Mouse (Mus musculus): ENCODE measurements around the gene Brpf1. TPM values are rescaled to one million over a fixed set of nuclear protein-coding genes. Genes with fewer than 3 reads are reported as not detected.

The Brpf1 gene
- total RNA-seq, 2 experiments from 2014 or later, result 28.3 to 28.6 TPM

- no peak for DNase-seq (ENCODE audit: low spot score in 2 of 2)
These were observed 44.7 kb downstream of the Brpf1 start for GRCm38 (mm10) chr6:113351653-113352052.

- no peak for DNase-seq (ENCODE audit: low spot score in 2 of 2)
These were observed 45.9 kb downstream of the Brpf1 start for GRCm38 (mm10) chr6:113352820-113353219.

DNA sequence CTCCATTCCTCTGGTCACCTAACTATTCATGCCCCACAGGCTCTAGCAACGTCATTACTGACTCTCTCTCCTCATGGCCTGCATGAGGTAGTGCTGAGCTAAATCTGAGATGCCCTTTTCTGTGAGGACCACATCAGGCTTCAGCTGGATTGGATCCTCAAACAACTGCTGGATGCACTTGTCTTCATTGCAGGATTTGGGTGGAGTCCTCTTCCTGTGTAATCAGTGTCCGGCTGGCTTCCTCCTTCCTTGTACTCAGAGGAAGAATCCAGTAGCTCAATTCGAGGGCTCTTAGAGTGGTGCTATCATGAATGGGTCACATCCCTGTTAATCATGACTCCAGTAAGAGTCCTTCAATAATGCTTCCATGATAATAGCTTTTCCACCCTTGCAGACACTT, 46.8 kb downstream of the Brpf1 start:
- no peak for DNase-seq (ENCODE audit: low spot score in 2 of 2)

DNA sequence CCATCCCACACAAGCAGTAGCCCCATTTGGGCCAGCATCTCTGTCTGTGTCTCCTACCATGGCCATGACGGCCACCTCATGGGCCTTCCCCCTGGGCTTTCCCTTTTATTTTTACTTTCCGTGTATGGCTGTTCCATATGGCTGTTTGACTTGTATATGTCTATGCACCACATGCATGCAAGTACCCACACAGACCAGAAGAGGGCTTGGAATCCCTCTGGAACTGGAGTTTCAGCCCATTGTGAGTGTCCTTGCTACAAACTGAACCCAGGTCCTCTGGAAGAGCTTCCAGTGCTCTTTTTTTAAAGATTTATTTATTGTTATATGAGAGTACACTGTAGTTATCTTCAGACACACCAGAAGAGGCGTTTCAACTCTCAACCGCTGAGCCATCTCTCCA, 54.5 kb downstream of the Brpf1 start:
- DNase-seq (ENCODE audit: low spot score in 2 of 2), result no peak

- DNase-seq (ENCODE audit: low spot score in 2 of 2), result no peak
These were observed 55.3 kb downstream of the Brpf1 start for GRCm38 (mm10) chr6:113362241-113362640.

GRCm38 (mm10) chr6:113364518-113365135, 57.7 kb downstream of the Brpf1 start:
- no peak for DNase-seq (ENCODE audit: low spot score in 2 of 2)

- DNase-seq (ENCODE audit: low spot score in 2 of 2), result no peak
These were observed 59.7 kb downstream of the Brpf1 start for GRCm38 (mm10) chr6:113366639-113367038.

GRCm38 (mm10) chr6:113367574-113367973, 60.6 kb downstream of the Brpf1 start:
- DNase-seq (ENCODE audit: low spot score in 2 of 2), result no peak

- no peak for DNase-seq (ENCODE audit: low spot score in 2 of 2)
These were observed 61.2 kb downstream of the Brpf1 start for GRCm38 (mm10) chr6:113368124-113368523.

- no peak for DNase-seq (ENCODE audit: low spot score in 2 of 2)
These were observed 61.6 kb downstream of the Brpf1 start for GRCm38 (mm10) chr6:113368577-113368976.

DNA sequence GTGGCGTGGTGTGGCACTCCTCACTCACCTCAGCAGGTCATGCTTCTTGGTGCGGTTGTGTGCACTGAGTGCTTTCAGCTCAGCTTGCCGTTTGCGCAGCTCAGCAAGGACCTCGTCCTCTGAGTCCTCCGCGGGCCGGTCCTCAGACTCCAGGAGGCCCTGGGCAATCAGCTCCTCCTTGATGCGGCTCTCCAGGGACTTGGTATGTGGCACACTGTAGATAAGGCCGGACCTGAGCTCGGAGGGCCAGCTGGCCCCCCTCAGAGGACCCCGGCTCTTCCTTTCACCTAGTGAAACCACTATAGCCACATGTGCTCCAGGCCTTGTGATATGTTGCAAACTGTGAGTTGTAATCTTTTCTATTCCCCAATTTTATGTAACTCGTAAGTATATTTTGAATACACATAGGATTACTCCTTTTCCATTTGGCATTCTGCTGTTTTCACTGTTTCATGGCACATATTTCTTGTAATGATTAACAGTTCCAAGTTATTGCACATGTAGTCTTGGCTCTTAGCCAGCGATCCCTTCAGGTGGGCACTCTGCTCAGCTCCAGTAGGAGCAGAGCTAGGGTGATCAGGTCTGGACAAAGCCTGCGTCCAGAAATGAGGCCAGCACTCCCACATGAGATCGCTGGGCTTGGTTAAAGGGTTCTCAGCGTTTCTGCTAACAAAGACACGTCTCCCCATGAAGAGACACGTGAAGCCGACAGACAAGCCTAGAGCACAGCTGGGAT, 63.4 kb downstream of the Brpf1 start:
- no peak for DNase-seq (ENCODE audit: low spot score in 2 of 2)

DNA sequence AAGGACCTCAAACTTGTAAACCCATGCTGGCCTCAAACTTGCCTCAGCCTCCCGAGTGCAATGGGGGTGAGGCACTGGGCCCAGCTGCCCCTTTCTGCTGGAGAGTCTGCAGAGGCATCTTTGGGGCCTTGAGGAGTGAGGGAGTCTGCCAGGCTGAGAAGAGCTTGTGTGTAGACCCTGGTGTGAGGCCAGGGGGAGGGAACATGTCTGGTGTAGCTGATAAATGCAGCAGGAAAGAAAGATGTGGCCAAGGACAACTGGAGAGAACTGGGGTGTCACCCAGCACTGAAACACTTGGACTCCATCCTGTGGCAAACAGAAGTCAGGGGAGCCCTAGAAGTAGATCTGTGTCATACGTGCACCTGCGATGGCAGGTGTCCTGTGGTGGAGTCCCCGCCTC, 66.6 kb downstream of the Brpf1 start:
- DNase-seq (ENCODE audit: low spot score in 2 of 2), result no peak

Other genes with a start within 250 kb of the Brpf1 start
- 100 to 1,000 TPM; 130 TPM for gene Setd5, start 229.8 kb upstream of the Brpf1 start, total RNA-seq (2021)
- 10 to 100 TPM; 93.2 to 95.1 TPM for gene Lhfpl4, start 111.8 kb upstream of the Brpf1 start, total RNA-seq (2021)
- gene Mtmr14, start 69.3 kb upstream of the Brpf1 start, total RNA-seq (2021), result 10 to 100 TPM; 18.1 to 20.6 TPM
- 1 to 10 TPM; 7.1 to 8.1 TPM for gene Cpne9, start 24.8 kb upstream of the Brpf1 start, total RNA-seq (2021)
- gene Ogg1, start 19.8 kb downstream of the Brpf1 start, total RNA-seq (2021), result 1 to 10 TPM; 6.7 to 8.0 TPM
- 10 to 100 TPM; 59.5 to 64.3 TPM for gene Camk1, start 36.8 kb downstream of the Brpf1 start, total RNA-seq (2021)
- 10 to 100 TPM; 51.0 to 58.4 TPM for gene Tada3, start 70.7 kb downstream of the Brpf1 start, total RNA-seq (2021)
- gene Arpc4, start 71.0 kb downstream of the Brpf1 start, total RNA-seq (2021), result 100 to 1,000 TPM; 324 to 337 TPM
- 10 to 100 TPM; 11.2 to 13.2 TPM for gene Ttll3, start 82.1 kb downstream of the Brpf1 start, total RNA-seq (2021)
- 10 to 100 TPM; 21.3 to 26.9 TPM for gene Rpusd3, start 112.2 kb downstream of the Brpf1 start, total RNA-seq (2021)
- not detected for gene Cidec, start 128.6 kb downstream of the Brpf1 start, total RNA-seq (2021)
- 10 to 100 TPM; 42.9 to 44.1 TPM for gene Jagn1, start 135.4 kb downstream of the Brpf1 start, total RNA-seq (2021)
- under 1 TPM; 0.55 to 0.60 TPM for gene Il17re, start 151.3 kb downstream of the Brpf1 start, total RNA-seq (2021)
- 1 to 10 TPM; 4.8 to 5.6 TPM for gene Il17rc, start 164.3 kb downstream of the Brpf1 start, total RNA-seq (2021)
- gene Creld1, start 176.2 kb downstream of the Brpf1 start, total RNA-seq (2021), result 10 to 100 TPM; 80.0 to 92.3 TPM
- 10 to 100 TPM; 36.7 to 39.7 TPM for gene Prrt3, start 194.8 kb downstream of the Brpf1 start, total RNA-seq (2021)
- gene Emc3, start 224.5 kb downstream of the Brpf1 start, total RNA-seq (2021), result 10 to 100 TPM; 75.6 to 77.6 TPM
- gene Fancd2, start 224.5 kb downstream of the Brpf1 start, total RNA-seq (2021), result 1 to 10 TPM; 3.2 to 4.9 TPM